Mouse (Mus musculus) liver, embryonic 14.5 days (tissue): ENCODE measurements at regions not wholly inside any gene's neighbourhood (a gene's known extent, or its start where the extent isn't known, plus 50 kb on each side); places are given as distances from the start of the nearest gene placed in this dataset.

Experiments
- CTCF ChIP-seq: IDR thresholded peaks from 2 replicates; pipeline ENCODE4 v1.5.1; 2016; ENCODE audit warnings: antibody characterized with exemption, low read depth, control low read depth
- EP300 ChIP-seq: IDR thresholded peaks from 2 replicates; pipeline ENCODE4 v1.6.1; 2016; ENCODE audit warnings: antibody characterized with exemption, low read depth

GRCm38 (mm10) chr2:159592841-159593240 lies 741.1 kb downstream of the Gm826 start:
- no peak for TF ChIP-seq CTCF
- no peak for TF ChIP-seq EP300
